Mouse (Mus musculus): ENCODE results near the gene Yeats4. TPM values are rescaled to one million over a fixed set of nuclear protein-coding genes. Genes with fewer than 3 reads are reported as not detected.
A peak's percentile ranks its signal among the peaks of the same experiment; 100 is the strongest.

The Yeats4 gene
- 27.8 TPM for polyA plus RNA-seq (2012; fragmentation: generic; extraction: Trizol)

DNA sequence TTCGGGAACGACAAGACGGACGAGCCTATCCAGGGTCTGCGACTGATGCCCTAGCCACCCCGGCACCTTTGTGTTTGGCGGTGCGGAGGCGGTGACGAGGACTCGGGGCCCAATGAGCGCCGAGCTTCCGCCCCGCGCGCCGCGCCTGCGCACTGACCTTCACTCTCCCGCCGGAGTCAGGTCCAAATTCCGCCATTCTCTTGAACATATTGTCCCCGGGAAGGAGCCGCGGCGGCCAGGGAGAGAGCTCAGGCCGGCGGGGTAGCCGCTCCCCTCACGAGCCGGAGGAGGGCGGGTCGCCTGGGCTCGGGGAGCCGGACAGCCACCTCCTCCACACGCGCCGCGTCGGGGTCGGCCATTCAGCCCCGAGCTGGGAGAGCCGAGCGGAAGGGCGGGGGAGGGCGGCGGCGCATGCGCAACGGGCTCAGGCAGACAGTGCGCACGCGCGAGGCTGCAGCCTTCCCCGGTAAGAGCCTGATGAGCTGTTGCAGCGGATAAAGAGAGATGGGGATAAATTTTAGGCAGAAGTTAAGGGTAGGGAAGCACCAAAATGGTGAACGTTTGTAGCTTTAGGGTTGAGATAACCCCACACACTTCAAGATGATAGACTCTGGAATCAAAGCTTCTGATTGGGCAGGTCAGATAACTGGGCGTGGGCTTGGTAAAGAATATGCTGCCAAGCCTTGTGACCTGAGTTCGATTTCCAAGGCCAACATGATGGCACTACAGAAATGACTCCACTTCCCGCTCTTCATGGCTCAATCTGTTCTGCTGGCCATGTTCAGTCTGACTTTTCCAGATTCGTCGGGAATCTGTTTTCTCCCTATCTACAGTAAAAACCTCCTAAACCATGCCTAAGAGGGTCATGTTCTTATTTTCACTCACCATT lies at the start of gene Yeats4:
Gene Yeats4, minus strand, starts transcription at position 406 of the 889 bp plus-strand sequence.
- TF ChIP-seq POLR2A (IDR thresholded peaks at IDR 0.05; ENCODE audit: insufficient read length, low read depth) = peak; percentile 85
- TF ChIP-seq MYOG (IDR thresholded peaks at IDR 0.05; ENCODE audit: control insufficient read depth in 1 of 3, insufficient read depth in 1 of 3, insufficient read length in 2 of 3, low read depth in 2 of 3) = no peak
- TF ChIP-seq POLR2AphosphoS2 (IDR thresholded peaks at IDR 0.05; ENCODE audit: insufficient read length, low read depth) = peak; percentile 92
- no peak for TF ChIP-seq USF1 (IDR thresholded peaks at IDR 0.05; ENCODE audit: low read depth)
- no peak for TF ChIP-seq MAX (IDR thresholded peaks at IDR 0.05; ENCODE audit: low read depth)
- TF ChIP-seq REST (IDR thresholded peaks at IDR 0.05; ENCODE audit: insufficient read depth, insufficient read length) = no peak
- peak; percentile 84 for TF ChIP-seq E2F4 (IDR thresholded peaks at IDR 0.05; ENCODE audit: insufficient read depth)
- no peak for TF ChIP-seq TCF3 (IDR thresholded peaks at IDR 0.05; ENCODE audit: insufficient read length, low read depth)
- TF ChIP-seq CEBPB (IDR thresholded peaks at IDR 0.05; ENCODE audit: insufficient read depth, poor library complexity, severe bottlenecking) = no peak
- no peak for TF ChIP-seq TCF12 (IDR thresholded peaks at IDR 0.05; ENCODE audit: insufficient read depth, poor library complexity, severe bottlenecking)
- no peak for TF ChIP-seq MYOD1 (IDR thresholded peaks at IDR 0.05; ENCODE audit: control insufficient read depth in 1 of 3, insufficient read length in 2 of 3, low read depth in 2 of 3)
- TF ChIP-seq SRF (IDR thresholded peaks at IDR 0.05; ENCODE audit: control insufficient read depth, insufficient read length, low read depth) = no peak
- Histone ChIP-seq H3K36me3 (ENCODE audit: control insufficient read depth, insufficient read depth) (peaks cover 16% of the 10 kb centered on the region), H3K4me3 (peak within 1 kb of the TSS; percentile 52), H3K79me2 (ENCODE audit: control insufficient read depth, insufficient read depth) (peaks cover 22% of the 10 kb centered on the region), H3K27me3 (ENCODE audit: control insufficient read depth, insufficient read depth, insufficient read length) (no peaks in the 10 kb centered on the region), H3ac (ENCODE audit: control insufficient read depth, insufficient read length) (peak within 1 kb of the TSS; percentile 53), H3K4me2 (ENCODE audit: low read depth) (peak within 1 kb of the TSS; percentile 95)

DNA sequence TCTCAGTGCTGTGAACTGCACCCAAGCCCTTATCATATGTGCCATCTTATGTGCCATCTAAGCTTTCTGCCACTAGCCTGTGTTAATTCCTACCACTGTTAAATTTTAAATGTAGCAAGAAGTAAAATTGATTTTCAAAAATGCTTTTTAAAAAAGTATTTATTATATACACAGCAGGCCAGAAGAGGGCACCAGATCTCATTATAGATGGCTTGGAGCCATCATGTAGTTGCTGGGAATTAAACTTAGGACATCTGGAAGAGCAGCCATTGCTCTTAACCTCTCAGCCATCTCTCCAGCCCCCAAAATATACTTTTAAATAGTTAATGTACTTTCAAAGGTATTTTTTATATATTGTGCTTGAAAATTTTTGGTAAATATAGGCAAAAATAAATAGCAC lies 47.7 kb upstream of the Yeats4 start:
- H3K4me2 ChIP-seq (ENCODE audit: low read depth) = no peak overlapping the region
- TF ChIP-seq MAX (IDR thresholded peaks at IDR 0.05; ENCODE audit: low read depth) (no peak), REST (IDR thresholded peaks at IDR 0.05; ENCODE audit: insufficient read depth, insufficient read length) (no peak), E2F4 (IDR thresholded peaks at IDR 0.05; ENCODE audit: insufficient read depth) (no peak), POLR2A (IDR thresholded peaks at IDR 0.05; ENCODE audit: insufficient read length, low read depth) (no peak), MYOD1 (IDR thresholded peaks at IDR 0.05; ENCODE audit: control insufficient read depth in 1 of 3, insufficient read length in 2 of 3, low read depth in 2 of 3) (no peak), CEBPB (IDR thresholded peaks at IDR 0.05; ENCODE audit: insufficient read depth, poor library complexity, severe bottlenecking) (no peak), TCF3 (IDR thresholded peaks at IDR 0.05; ENCODE audit: insufficient read length, low read depth) (no peak), TCF12 (IDR thresholded peaks at IDR 0.05; ENCODE audit: insufficient read depth, poor library complexity, severe bottlenecking) (no peak), POLR2AphosphoS2 (IDR thresholded peaks at IDR 0.05; ENCODE audit: insufficient read length, low read depth) (no peak), MYOG (IDR thresholded peaks at IDR 0.05; ENCODE audit: control insufficient read depth in 1 of 3, insufficient read depth in 1 of 3, insufficient read length in 2 of 3, low read depth in 2 of 3) (no peak), SRF (IDR thresholded peaks at IDR 0.05; ENCODE audit: control insufficient read depth, insufficient read length, low read depth) (no peak), USF1 (IDR thresholded peaks at IDR 0.05; ENCODE audit: low read depth) (no peak)
- H3K36me3 ChIP-seq (ENCODE audit: control insufficient read depth, insufficient read depth) = no peaks in the 10 kb centered on the region
- H3ac ChIP-seq (ENCODE audit: control insufficient read depth, insufficient read length) = no peak overlapping the region
- no peak overlapping the region for H3K4me3 ChIP-seq
- H3K27me3 ChIP-seq (ENCODE audit: control insufficient read depth, insufficient read depth, insufficient read length) = peaks cover 14% of the 10 kb centered on the region
- H3K79me2 ChIP-seq (ENCODE audit: control insufficient read depth, insufficient read depth) = no peaks in the 10 kb centered on the region

DNA sequence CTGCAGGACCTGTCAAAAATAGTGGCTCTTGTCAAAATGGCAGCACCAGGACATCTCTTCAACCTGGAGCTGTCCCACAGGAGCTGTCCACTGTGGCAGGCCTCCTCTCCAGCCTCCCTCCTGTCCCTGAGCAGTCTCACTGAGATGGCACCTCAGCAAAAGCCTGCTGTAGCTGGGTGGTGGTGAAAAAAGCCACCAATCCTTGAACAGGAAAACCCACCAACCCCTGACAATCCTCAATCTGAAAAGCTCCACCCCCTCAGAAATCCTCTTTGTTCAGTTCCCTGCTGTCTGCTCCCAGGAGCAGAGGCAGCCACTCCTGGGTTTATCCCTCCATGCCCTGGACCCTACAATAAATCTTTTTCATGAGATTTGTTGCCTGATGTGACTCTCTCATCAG lies 35.6 kb upstream of the Yeats4 start:
- no peak overlapping the region for H3K4me3 ChIP-seq
- no peaks in the 10 kb centered on the region for H3K79me2 ChIP-seq (ENCODE audit: control insufficient read depth, insufficient read depth)
- H3ac ChIP-seq (ENCODE audit: control insufficient read depth, insufficient read length) = no peak overlapping the region
- H3K27me3 ChIP-seq (ENCODE audit: control insufficient read depth, insufficient read depth, insufficient read length) = peaks cover 8% of the 10 kb centered on the region
- no peaks in the 10 kb centered on the region for H3K36me3 ChIP-seq (ENCODE audit: control insufficient read depth, insufficient read depth)
- no peak overlapping the region for H3K4me2 ChIP-seq (ENCODE audit: low read depth)
- no peak for TF ChIP-seq USF1 (IDR thresholded peaks at IDR 0.05; ENCODE audit: low read depth)
- peak; percentile 49 for TF ChIP-seq REST (IDR thresholded peaks at IDR 0.05; ENCODE audit: insufficient read depth, insufficient read length)

DNA sequence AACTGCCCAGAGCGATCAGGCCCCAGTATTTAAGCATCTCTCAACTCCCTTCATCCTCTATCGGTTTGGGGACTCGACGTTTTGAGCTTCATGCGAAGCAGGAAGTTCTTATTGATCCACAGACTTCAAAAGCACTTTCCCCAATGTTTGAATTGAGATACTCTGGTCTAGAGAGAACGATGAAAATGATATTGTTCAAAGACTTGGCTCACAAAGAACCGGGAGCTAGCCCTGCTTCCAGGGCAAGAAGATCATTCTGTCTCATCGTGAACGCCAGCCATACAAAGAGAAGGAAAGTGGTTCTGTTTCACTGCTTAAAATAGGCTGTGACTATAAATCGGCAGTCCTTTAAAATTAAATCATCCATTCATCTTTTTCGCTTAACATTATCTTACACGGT lies 14.3 kb upstream of the Yeats4 start, which contains the start of gene 9530003J23Rik:
Gene 9530003J23Rik, minus strand, starts transcription at position 101 of the 400 bp plus-strand sequence.
- Histone ChIP-seq H3K27me3 (ENCODE audit: control insufficient read depth, insufficient read depth, insufficient read length) (peaks cover 33% of the 10 kb centered on the region), H3K79me2 (ENCODE audit: control insufficient read depth, insufficient read depth) (no peaks in the 10 kb centered on the region), H3K4me3 (no peak within 1 kb of the TSS), H3K36me3 (ENCODE audit: control insufficient read depth, insufficient read depth) (no peaks in the 10 kb centered on the region), H3K4me2 (ENCODE audit: low read depth) (no peak within 1 kb of the TSS), H3ac (ENCODE audit: control insufficient read depth, insufficient read length) (no peak within 1 kb of the TSS)
- no peak for TF ChIP-seq MYOG (IDR thresholded peaks at IDR 0.05; ENCODE audit: control insufficient read depth in 1 of 3, insufficient read depth in 1 of 3, insufficient read length in 2 of 3, low read depth in 2 of 3)
- TF ChIP-seq SRF (IDR thresholded peaks at IDR 0.05; ENCODE audit: control insufficient read depth, insufficient read length, low read depth) = no peak
- TF ChIP-seq MAX (IDR thresholded peaks at IDR 0.05; ENCODE audit: low read depth) = no peak
- TF ChIP-seq CEBPB (IDR thresholded peaks at IDR 0.05; ENCODE audit: insufficient read depth, poor library complexity, severe bottlenecking) = no peak
- no peak for TF ChIP-seq REST (IDR thresholded peaks at IDR 0.05; ENCODE audit: insufficient read depth, insufficient read length)
- no peak for TF ChIP-seq POLR2A (IDR thresholded peaks at IDR 0.05; ENCODE audit: insufficient read length, low read depth)
- TF ChIP-seq POLR2AphosphoS2 (IDR thresholded peaks at IDR 0.05; ENCODE audit: insufficient read length, low read depth) = no peak
- no peak for TF ChIP-seq TCF3 (IDR thresholded peaks at IDR 0.05; ENCODE audit: insufficient read length, low read depth)
- no peak for TF ChIP-seq E2F4 (IDR thresholded peaks at IDR 0.05; ENCODE audit: insufficient read depth)
- TF ChIP-seq MYOD1 (IDR thresholded peaks at IDR 0.05; ENCODE audit: control insufficient read depth in 1 of 3, insufficient read length in 2 of 3, low read depth in 2 of 3) = no peak
- TF ChIP-seq USF1 (IDR thresholded peaks at IDR 0.05; ENCODE audit: low read depth) = no peak
- no peak for TF ChIP-seq TCF12 (IDR thresholded peaks at IDR 0.05; ENCODE audit: insufficient read depth, poor library complexity, severe bottlenecking)

All from myocyte (in vitro differentiated cells).